Mouse (Mus musculus): ENCODE measurements at regions not wholly inside any gene's neighbourhood (a gene's known extent, or its start where the extent isn't known, plus 50 kb on each side); places are given as distances from the start of the nearest gene placed in this dataset.
"Not testable (repeated sequence)": the region's sequence is repeated elsewhere in the genome, so short reads cannot be mapped to it uniquely, and the experiment has no call there.

DNA sequence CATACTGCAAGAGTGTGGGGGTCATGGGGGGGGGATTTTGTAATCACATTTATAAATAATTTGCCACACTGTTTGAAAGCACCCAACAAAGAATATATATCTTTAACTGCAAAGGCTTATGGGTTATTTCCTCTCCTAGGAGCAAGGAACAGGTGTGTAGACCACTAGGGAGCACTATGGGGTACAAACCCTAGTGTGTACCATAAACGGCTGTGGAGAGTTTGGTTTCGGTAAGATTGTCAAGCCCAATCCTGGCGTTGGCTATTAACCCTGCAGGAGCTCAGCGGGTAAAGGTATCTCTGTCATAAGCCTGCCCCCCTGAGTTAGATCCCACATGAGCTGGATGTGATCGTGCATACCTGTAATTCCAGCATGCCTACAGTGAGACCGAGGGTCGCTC is 71.0 kb upstream of the Nt5e start:
- Histone ChIP-seq H3K36me3 (ENCODE audit: control insufficient read depth, insufficient read depth) (no peaks in the 10 kb centered on the region), H3K79me2 (ENCODE audit: control insufficient read depth, insufficient read depth) (no peaks in the 10 kb centered on the region), H3K27me3 (ENCODE audit: control insufficient read depth, insufficient read depth, insufficient read length) (no peaks in the 10 kb centered on the region), H3K79me3 (ENCODE audit: low read depth) (no peaks in the 10 kb centered on the region), H3ac (ENCODE audit: control insufficient read depth, insufficient read length, low read depth) (no peak overlapping the region), H3K4me3 (ENCODE audit: insufficient read depth, poor library complexity, severe bottlenecking) (no peak overlapping the region)
- TF ChIP-seq FOSL1 (IDR thresholded peaks at IDR 0.05; ENCODE audit: insufficient read depth, low read length, poor library complexity, severe bottlenecking) (no peak), USF1 (IDR thresholded peaks at IDR 0.05; ENCODE audit: low read depth) (no peak), CEBPB (IDR thresholded peaks at IDR 0.05; ENCODE audit: low read depth) (no peak), MYOD1 (IDR thresholded peaks at IDR 0.05; ENCODE audit: control insufficient read depth, insufficient read length, low read depth) (no peak), MAX (IDR thresholded peaks at IDR 0.05) (no peak)

DNA sequence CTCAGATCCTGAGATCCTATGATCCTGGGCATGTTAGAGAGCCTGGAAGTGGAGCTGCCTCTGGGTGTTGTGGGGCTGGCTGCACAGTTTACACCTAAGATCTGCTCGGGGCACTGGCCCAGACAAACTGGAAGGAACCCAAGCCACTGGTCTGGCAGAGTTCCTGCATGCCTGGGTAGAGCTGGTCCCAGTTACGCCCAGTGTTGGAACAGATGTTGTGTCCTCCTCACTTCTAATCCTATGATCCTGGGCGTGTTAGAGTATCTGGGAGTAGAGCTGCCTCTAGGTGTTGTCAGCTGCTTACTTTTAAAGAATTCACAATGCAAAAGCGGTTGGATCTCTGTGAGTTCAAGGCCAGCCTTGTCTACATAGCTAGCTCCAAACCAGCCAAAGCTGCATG is 67.4 kb upstream of the Nt5e start:
- H3ac ChIP-seq (ENCODE audit: control insufficient read depth, insufficient read length, low read depth) = no peak overlapping the region
- H3K36me3 ChIP-seq (ENCODE audit: control insufficient read depth, insufficient read depth) = no peaks in the 10 kb centered on the region
- no peak overlapping the region for H3K4me3 ChIP-seq (ENCODE audit: insufficient read depth, poor library complexity, severe bottlenecking)
- H3K79me3 ChIP-seq (ENCODE audit: low read depth) = no peaks in the 10 kb centered on the region
- H3K27me3 ChIP-seq (ENCODE audit: control insufficient read depth, insufficient read depth, insufficient read length) = no peaks in the 10 kb centered on the region
- TF ChIP-seq CTCF (IDR thresholded peaks at IDR 0.05; ENCODE audit: control insufficient read depth, insufficient read depth, insufficient read length) (no peak), MYOD1 (IDR thresholded peaks at IDR 0.05; ENCODE audit: control insufficient read depth, insufficient read length, low read depth) (peak; percentile 9)
- H3K79me2 ChIP-seq (ENCODE audit: control insufficient read depth, insufficient read depth) = no peaks in the 10 kb centered on the region

DNA sequence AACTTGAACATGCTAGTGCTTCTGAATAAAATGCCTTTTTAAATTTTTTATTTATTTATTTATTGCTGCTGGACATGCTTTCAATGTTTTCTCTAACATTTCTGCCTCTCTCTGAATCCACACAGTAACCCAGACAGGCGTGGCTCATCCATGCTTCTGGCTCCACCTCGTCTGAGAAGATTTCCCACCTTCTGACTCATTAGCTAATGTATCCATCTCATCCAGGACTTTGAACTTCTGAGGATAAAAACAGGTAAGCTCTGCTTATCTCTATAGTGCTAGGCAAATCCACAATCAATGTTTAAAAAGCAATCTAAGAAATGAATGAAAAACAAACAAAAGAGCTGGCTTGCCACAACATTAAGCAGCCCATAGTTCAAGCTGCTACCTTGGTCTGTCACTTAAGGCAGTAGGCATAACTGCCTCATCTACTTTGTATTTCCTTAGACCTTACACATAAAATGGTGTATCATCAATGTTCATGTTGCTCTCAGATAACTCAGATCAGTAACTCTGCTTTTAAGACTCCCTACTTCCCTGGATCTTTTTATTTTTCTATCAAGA is 66.8 kb upstream of the Nt5e start:
- Histone ChIP-seq H3K27me3 (ENCODE audit: control insufficient read depth, insufficient read depth, insufficient read length) (no peaks in the 10 kb centered on the region), H3ac (ENCODE audit: control insufficient read depth, insufficient read length, low read depth) (no peak overlapping the region), H3K79me3 (ENCODE audit: low read depth) (no peaks in the 10 kb centered on the region), H3K79me2 (ENCODE audit: control insufficient read depth, insufficient read depth) (no peaks in the 10 kb centered on the region), H3K4me3 (ENCODE audit: insufficient read depth, poor library complexity, severe bottlenecking) (no peak overlapping the region), H3K36me3 (ENCODE audit: control insufficient read depth, insufficient read depth) (no peaks in the 10 kb centered on the region)
- no peak for TF ChIP-seq MAX (IDR thresholded peaks at IDR 0.05)
- no peak for TF ChIP-seq CEBPB (IDR thresholded peaks at IDR 0.05; ENCODE audit: low read depth)
- no peak for TF ChIP-seq MYOG (IDR thresholded peaks at IDR 0.05; ENCODE audit: control insufficient read depth, extremely low read depth, insufficient read length)
- TF ChIP-seq USF1 (IDR thresholded peaks at IDR 0.05; ENCODE audit: low read depth) = no peak
- TF ChIP-seq MYOD1 (IDR thresholded peaks at IDR 0.05; ENCODE audit: control insufficient read depth, insufficient read length, low read depth) = no peak
- TF ChIP-seq CTCF (IDR thresholded peaks at IDR 0.05; ENCODE audit: control insufficient read depth, insufficient read depth, insufficient read length) = no peak
- no peak for TF ChIP-seq FOSL1 (IDR thresholded peaks at IDR 0.05; ENCODE audit: insufficient read depth, low read length, poor library complexity, severe bottlenecking)

GRCm38 (mm10) chr9:88262461-88262860 is 64.5 kb upstream of the Nt5e start:
- Histone ChIP-seq H3K79me3 (ENCODE audit: low read depth) (no peaks in the 10 kb centered on the region), H3K4me3 (ENCODE audit: insufficient read depth, poor library complexity, severe bottlenecking) (no peak overlapping the region), H3K79me2 (ENCODE audit: control insufficient read depth, insufficient read depth) (no peaks in the 10 kb centered on the region), H3K27me3 (ENCODE audit: control insufficient read depth, insufficient read depth, insufficient read length) (no peaks in the 10 kb centered on the region), H3K36me3 (ENCODE audit: control insufficient read depth, insufficient read depth) (no peaks in the 10 kb centered on the region), H3ac (ENCODE audit: control insufficient read depth, insufficient read length, low read depth) (no peak overlapping the region)
- TF ChIP-seq MYOG (IDR thresholded peaks at IDR 0.05; ENCODE audit: control insufficient read depth, extremely low read depth, insufficient read length) (no peak), CEBPB (IDR thresholded peaks at IDR 0.05; ENCODE audit: low read depth) (no peak), MYOD1 (IDR thresholded peaks at IDR 0.05; ENCODE audit: control insufficient read depth, insufficient read length, low read depth) (no peak), MAX (IDR thresholded peaks at IDR 0.05) (no peak), CTCF (IDR thresholded peaks at IDR 0.05; ENCODE audit: control insufficient read depth, insufficient read depth, insufficient read length) (no peak), FOSL1 (IDR thresholded peaks at IDR 0.05; ENCODE audit: insufficient read depth, low read length, poor library complexity, severe bottlenecking) (no peak), USF1 (IDR thresholded peaks at IDR 0.05; ENCODE audit: low read depth) (no peak)

DNA sequence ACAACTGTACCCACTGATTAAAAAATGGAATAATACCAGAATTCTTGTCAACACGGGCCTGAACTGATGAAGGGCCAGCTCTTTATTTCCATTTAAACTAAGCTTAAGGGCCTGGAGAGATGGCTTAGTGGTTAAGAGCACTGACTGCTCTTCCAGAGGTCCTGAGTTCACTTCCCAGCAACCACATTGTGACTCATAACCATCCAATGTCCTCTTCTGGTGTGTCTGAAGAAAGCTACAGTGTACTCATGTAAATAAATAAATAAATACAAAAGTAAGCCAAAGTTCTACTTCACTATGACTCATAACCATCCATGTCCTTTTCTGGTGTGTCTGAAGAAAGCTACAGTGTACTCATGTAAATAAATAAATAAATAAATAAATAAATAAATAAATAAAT is 60.7 kb upstream of the Nt5e start:
- H3K79me3 ChIP-seq (ENCODE audit: low read depth) = not testable (repeated sequence)

DNA sequence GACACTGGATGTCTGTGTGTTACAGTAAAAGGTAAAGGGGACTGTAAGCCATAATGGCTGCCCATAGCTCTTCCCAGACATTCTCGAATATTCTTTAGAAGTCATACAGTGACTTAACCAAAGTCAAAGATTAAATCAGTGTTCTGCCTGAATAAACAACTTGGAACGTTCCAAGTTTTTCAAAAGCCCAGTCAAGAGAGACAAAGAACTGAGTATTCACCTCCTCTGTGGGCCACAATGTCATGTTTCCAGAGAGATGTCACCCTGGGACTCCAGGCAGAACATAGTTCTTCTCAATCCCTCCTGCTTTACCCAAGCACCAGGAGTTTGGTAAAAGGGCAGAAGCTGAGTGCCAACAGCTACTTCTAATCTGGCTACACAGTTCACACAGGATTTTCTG is 58.2 kb upstream of the Nt5e start:
- Histone ChIP-seq H3K4me3 (ENCODE audit: insufficient read depth, poor library complexity, severe bottlenecking) (no peak overlapping the region), H3K36me3 (ENCODE audit: control insufficient read depth, insufficient read depth) (no peaks in the 10 kb centered on the region), H3K27me3 (ENCODE audit: control insufficient read depth, insufficient read depth, insufficient read length) (no peaks in the 10 kb centered on the region), H3K79me2 (ENCODE audit: control insufficient read depth, insufficient read depth) (no peaks in the 10 kb centered on the region), H3K79me3 (ENCODE audit: low read depth) (no peaks in the 10 kb centered on the region), H3ac (ENCODE audit: control insufficient read depth, insufficient read length, low read depth) (no peak overlapping the region)
- no peak for TF ChIP-seq MYOD1 (IDR thresholded peaks at IDR 0.05; ENCODE audit: control insufficient read depth, insufficient read length, low read depth)
- TF ChIP-seq USF1 (IDR thresholded peaks at IDR 0.05; ENCODE audit: low read depth) = no peak
- no peak for TF ChIP-seq FOSL1 (IDR thresholded peaks at IDR 0.05; ENCODE audit: insufficient read depth, low read length, poor library complexity, severe bottlenecking)
- TF ChIP-seq MAX (IDR thresholded peaks at IDR 0.05) = no peak
- TF ChIP-seq CTCF (IDR thresholded peaks at IDR 0.05; ENCODE audit: control insufficient read depth, insufficient read depth, insufficient read length) = no peak
- no peak for TF ChIP-seq CEBPB (IDR thresholded peaks at IDR 0.05; ENCODE audit: low read depth)
- no peak for TF ChIP-seq MYOG (IDR thresholded peaks at IDR 0.05; ENCODE audit: control insufficient read depth, extremely low read depth, insufficient read length)

More for the DNA sequence above, 60.7 kb upstream of the Nt5e start:
- H3ac ChIP-seq (ENCODE audit: control insufficient read depth, insufficient read length, low read depth); H3K36me3 ChIP-seq (ENCODE audit: control insufficient read depth, insufficient read depth); H3K4me3 ChIP-seq (ENCODE audit: insufficient read depth, poor library complexity, severe bottlenecking); H3K27me3 ChIP-seq (ENCODE audit: control insufficient read depth, insufficient read depth, insufficient read length); H3K79me2 ChIP-seq (ENCODE audit: control insufficient read depth, insufficient read depth): not testable (repeated sequence)

Data from C2C12 (cell line).